Mouse (Mus musculus) lung, embryonic 16.5 days (tissue): ENCODE results near the gene BC147527. TPM values are rescaled to one million over a fixed set of nuclear protein-coding genes. Genes with fewer than 3 reads are reported as not detected.
"Not testable (repeated sequence)": the region's sequence is repeated elsewhere in the genome, so short reads cannot be mapped to it uniquely, and the experiment has no call there.

Experiments
- ATAC-seq: fragments of 200-750 bp; cut with Nextera tagmentation; 2 replicates; pipeline ENCODE4 v1.8.0; 2017; ENCODE audit warnings: low read depth, mild to moderate bottlenecking, moderate library complexity
- H3K27ac ChIP-seq: fragments of 300-500 bp; sonication (generic); 2 replicates; pipeline ENCODE4 v1.5.1; 2014; ENCODE audit warnings: mild to moderate bottlenecking, control low read depth, low read length
- H3K27me3 ChIP-seq: fragments of 300-500 bp; sonication (generic); 2 replicates; pipeline ENCODE4 v1.6.1; 2014; ENCODE audit warnings: low read depth, low read length, mixed read lengths; ENCODE audit not compliant: control insufficient read depth, insufficient read depth
- H3K36me3 ChIP-seq: fragments of 300-500 bp; sonication (generic); 2 replicates; pipeline ENCODE4 v1.6.1; 2014; ENCODE audit warnings: low read length; ENCODE audit not compliant: control insufficient read depth, insufficient read depth
- H3K4me1 ChIP-seq: fragments of 300-500 bp; sonication (generic); replicated peaks from 2 replicates; pipeline ENCODE4 v1.6.1; 2014; ENCODE audit warnings: low read length, mixed read lengths; ENCODE audit not compliant: control insufficient read depth, insufficient read depth
- H3K4me2 ChIP-seq: fragments of 300-500 bp; sonication (generic); 2 replicates; pipeline ENCODE4 v1.6.1; 2014; ENCODE audit warnings: low read depth, low read length, control low read depth
- H3K4me3 ChIP-seq: fragments of 300-500 bp; sonication (generic); 2 replicates; pipeline ENCODE4 v1.5.1; 2014; ENCODE audit warnings: mild to moderate bottlenecking, low read length, control low read depth
- H3K9ac ChIP-seq: fragments of 300-500 bp; sonication (generic); 2 replicates; pipeline ENCODE4 v1.6.1; 2014; ENCODE audit warnings: low read length, control low read depth
- H3K9me3 ChIP-seq: fragments of 300-500 bp; sonication (generic); 2 replicates; pipeline ENCODE4 v1.6.1; 2016; ENCODE audit warnings: low read length; ENCODE audit not compliant: control insufficient read depth
- WGBS: fragments of 180-500 bp; shearing (Covaris S2); extraction: QIAGEN DNeasy Blood & Tissue Kit; methylation state at CpG from one replicate; pipeline ENCODE4 v1.1.7; 2014; 5-methylcytosine and 5-hydroxymethylcytosine counted together
- polyA plus RNA-seq: library from polyadenylated mRNA; unstranded; fragments of >200 nt; fragmentation: Nextera tagmentation; extraction: Ambion mirVana; gene quantifications from 2 replicates; pipeline ENCODE4 v1.2.1, GENCODE M21; 2015

The BC147527 gene
- polyA plus RNA-seq, 1 experiment from 2014 or later: 0.34 TPM

- Histone ChIP-seq H3K9me3 (no peaks in the 10 kb centered on the region), H3K27me3 (no peaks in the 10 kb centered on the region), H3K9ac (no peak overlapping the region), H3K4me1 (no peaks in the 10 kb centered on the region), H3K4me3 (no peak overlapping the region), H3K36me3 (no peaks in the 10 kb centered on the region), H3K4me2 (no peak overlapping the region), H3K27ac (no peak overlapping the region)
- 0 out of 2 replicates have a peak, but pooled peaks have one; percentile 17 for ATAC-seq
- 62% methylated on average over 4 of the region's 4 CpGs for WGBS
Measured at GRCm38 (mm10) chr13:120310749-120311148, 10.6 kb downstream of the BC147527 start.

DNA sequence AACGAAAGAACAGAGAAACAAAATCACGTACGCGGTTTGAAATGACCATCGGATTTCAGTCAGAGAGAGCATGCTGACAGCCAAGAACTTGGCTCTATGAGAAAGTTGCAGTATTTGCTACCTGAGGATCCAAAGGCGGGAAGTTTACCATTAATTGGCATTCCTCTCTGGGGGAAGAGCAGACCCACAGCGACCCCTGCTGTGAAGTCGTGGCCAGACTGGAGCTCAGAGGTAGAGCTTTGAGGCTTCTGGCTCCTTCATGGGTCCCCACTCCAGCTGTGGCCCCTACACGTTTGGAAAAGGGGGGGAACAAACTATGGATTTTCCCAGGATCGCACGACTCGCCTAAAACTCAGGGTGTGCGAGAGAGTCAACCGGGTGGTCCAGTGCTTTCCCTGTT, 13.4 kb downstream of the BC147527 start:
- Histone ChIP-seq H3K4me1 (no peaks in the 10 kb centered on the region), H3K9me3 (no peaks in the 10 kb centered on the region), H3K36me3 (no peaks in the 10 kb centered on the region), H3K4me3 (no peak overlapping the region), H3K9ac (no peak overlapping the region), H3K4me2 (peak overlapping the region; percentile 3; the same call in 1 of the 2 replicates), H3K27ac (no peak overlapping the region), H3K27me3 (no peaks in the 10 kb centered on the region)
- WGBS: 33% methylated on average over 14 of the region's 14 CpGs
- no peak for ATAC-seq

DNA sequence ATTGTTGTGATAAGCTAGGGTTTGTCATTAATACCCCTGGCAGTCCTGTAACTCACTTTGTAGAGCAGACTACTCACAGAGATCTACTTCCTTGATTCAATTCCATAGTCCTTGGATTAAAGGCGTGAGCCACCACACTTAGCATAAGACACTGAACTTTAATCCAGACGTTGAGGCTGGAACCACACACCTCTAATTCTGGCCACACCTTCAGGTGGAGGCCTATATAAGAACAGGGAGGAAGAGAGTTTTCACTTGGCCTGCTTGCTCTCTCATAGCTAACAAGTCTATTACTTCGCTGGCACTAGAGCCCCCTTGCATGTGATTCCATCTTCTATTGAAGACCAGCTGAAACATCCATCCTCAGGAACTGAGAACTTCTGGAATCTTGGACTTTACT, 16.4 kb downstream of the BC147527 start, which contains the start of gene Tcstv3:
Gene Tcstv3, plus strand, starts transcription at position 301 of the 400 bp plus-strand sequence.
- H3K36me3 ChIP-seq, H3K4me3 ChIP-seq, H3K9me3 ChIP-seq, H3K27me3 ChIP-seq, H3K4me1 ChIP-seq, H3K9ac ChIP-seq, ATAC-seq, H3K4me2 ChIP-seq, H3K27ac ChIP-seq: not testable (repeated sequence)
- whole genome bisulfite sequencing: 64% methylated on average over 3 of the region's 3 CpGs

DNA sequence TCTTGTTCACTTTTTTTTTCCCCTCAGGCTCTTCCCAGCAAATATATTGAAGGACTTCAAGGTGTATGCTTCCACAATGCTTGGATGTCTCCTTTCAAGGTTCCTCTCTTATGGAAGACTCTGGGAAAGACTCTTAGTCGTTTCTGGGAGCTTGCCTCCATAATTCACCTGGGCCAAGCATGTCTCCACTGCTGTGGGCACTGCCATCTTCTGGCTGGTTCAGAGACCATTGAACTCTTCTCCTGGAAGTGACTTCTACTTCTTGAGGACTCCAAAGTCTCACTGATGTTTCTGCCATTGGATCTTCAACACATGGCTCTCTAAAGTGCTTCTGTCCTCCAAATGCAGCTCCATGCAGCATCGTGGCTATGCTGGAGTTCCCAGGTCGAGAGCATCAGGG, 20.0 kb downstream of the BC147527 start:
- 62% methylated on average over 3 of the region's 3 CpGs for WGBS
- Histone ChIP-seq H3K9ac (no peak overlapping the region), H3K36me3 (no peaks in the 10 kb centered on the region)

GRCm38 (mm10) chr13:120320721-120321120, 20.5 kb downstream of the BC147527 start:
- H3K36me3 ChIP-seq: no peaks in the 10 kb centered on the region
- no peak overlapping the region for H3K4me3 ChIP-seq
- no peaks in the 10 kb centered on the region; the same call in 1 of the 2 replicates for H3K9me3 ChIP-seq
- H3K27ac ChIP-seq: no peak overlapping the region
- H3K27me3 ChIP-seq: no peaks in the 10 kb centered on the region
- no peaks in the 10 kb centered on the region for H3K4me1 ChIP-seq
- no peak overlapping the region for H3K4me2 ChIP-seq
- no peak overlapping the region for H3K9ac ChIP-seq
- no peak for ATAC-seq
- 100% methylated on average over 1 of the region's 1 CpGs for WGBS

More for the DNA sequence above, 20.0 kb downstream of the BC147527 start:
- Histone ChIP-seq H3K4me3 (no peak overlapping the region), H3K4me2 (no peak overlapping the region), H3K4me1 (no peaks in the 10 kb centered on the region), H3K9me3 (no peaks in the 10 kb centered on the region; the same call in 1 of the 2 replicates), H3K27me3 (no peaks in the 10 kb centered on the region), H3K27ac (no peak overlapping the region)
- ATAC-seq: no peak

Other genes starting within 250 kb of the BC147527 start
- gene Gm21188, start 248.2 kb upstream of the BC147527 start, polyA plus RNA-seq: not detected in 2 replicates
- gene Gm20767, start 160.1 kb upstream of the BC147527 start, polyA plus RNA-seq: not detected in 2 replicates
- gene Gm21818, start 128.0 kb upstream of the BC147527 start, polyA plus RNA-seq: not detected in 2 replicates
- gene Gm21762, start 84.4 kb upstream of the BC147527 start, polyA plus RNA-seq: not detected in 2 replicates
- not detected in 2 replicates for gene Gm21731, start 61.3 kb upstream of the BC147527 start, polyA plus RNA-seq
- gene AF067061, start 37.3 kb upstream of the BC147527 start, polyA plus RNA-seq: not detected in 2 replicates
- not detected in 2 replicates for gene Tcstv3, start 16.5 kb downstream of the BC147527 start, polyA plus RNA-seq